Mouse (Mus musculus) forebrain, embryonic 12.5 days (tissue): ENCODE results near the gene Pck2. TPM values are rescaled to one million over a fixed set of nuclear protein-coding genes. Genes with fewer than 3 reads are reported as not detected.

Source experiments
- ATAC-seq: fragments of 200-750 bp; cut with Nextera tagmentation; 2 replicates; pipeline ENCODE4 v1.8.0; 2017; ENCODE audit warnings: moderate TSS enrichment; ENCODE audit not compliant: low FRiP score
- H3K27ac ChIP-seq: fragments of 300-500 bp; sonication (generic); 2 replicates; pipeline ENCODE4 v1.5.1; 2016; ENCODE audit warnings: mild to moderate bottlenecking
- H3K27me3 ChIP-seq: fragments of 300-500 bp; sonication (generic); 2 replicates; pipeline ENCODE4 v1.6.1; 2016; ENCODE audit warnings: mild to moderate bottlenecking
- H3K36me3 ChIP-seq: fragments of 300-500 bp; sonication (generic); replicated peaks from 2 replicates; pipeline ENCODE4 v1.6.1; 2016; ENCODE audit warnings: mild to moderate bottlenecking
- H3K4me1 ChIP-seq: fragments of 300-500 bp; sonication (generic); 2 replicates; pipeline ENCODE4 v1.6.1; 2016
- H3K4me2 ChIP-seq: fragments of 300-500 bp; sonication (generic); 2 replicates; pipeline ENCODE4 v1.6.1; 2016; ENCODE audit warnings: mild to moderate bottlenecking, moderate library complexity
- H3K4me3 ChIP-seq: fragments of 300-500 bp; sonication (generic); replicated peaks from 2 replicates; pipeline ENCODE4 v1.5.1; 2016; ENCODE audit warnings: mild to moderate bottlenecking
- H3K9ac ChIP-seq: fragments of 300-500 bp; sonication (generic); 2 replicates; pipeline ENCODE4 v1.6.1; 2016; ENCODE audit warnings: mild to moderate bottlenecking
- H3K9me3 ChIP-seq: fragments of 300-500 bp; sonication (generic); 2 replicates; pipeline ENCODE4 v1.6.1; 2016
- WGBS: fragments of 180-500 bp; shearing (Covaris S2); methylation state at CpG from one replicate; pipeline ENCODE4 v1.1.7; 2016; 5-methylcytosine and 5-hydroxymethylcytosine counted together
- polyA plus RNA-seq: library from polyadenylated mRNA; unstranded; fragments of >200 nt; fragmentation: Nextera tagmentation; extraction: Ambion mirVana; gene quantifications from 2 replicates; pipeline ENCODE4 v1.2.1, GENCODE M21; 2016

The Pck2 gene
- polyA plus RNA-seq, 1 experiment from 2014 or later: 19.8 TPM

GRCm38 (mm10) chr14:55511037-55511436 is 29.0 kb upstream of the Pck2 start:
- no peak for ATAC-seq
- Histone ChIP-seq H3K36me3 (no peaks in the 10 kb centered on the region; the same call in 1 of the 2 replicates), H3K27me3 (peaks cover 18% of the 10 kb centered on the region), H3K4me1 (peaks cover 8% of the 10 kb centered on the region; the same call in 1 of the 2 replicates), H3K9me3 (no peaks in the 10 kb centered on the region), H3K27ac (no peak overlapping the region), H3K9ac (no peak overlapping the region), H3K4me3 (no peak overlapping the region), H3K4me2 (no peak overlapping the region)
- WGBS: 75% methylated on average over 7 of the region's 7 CpGs

- no peak overlapping the region for H3K4me2 ChIP-seq
- 71% methylated on average over 10 of the region's 10 CpGs for WGBS
- ATAC-seq: no peak
- peaks cover 20% of the 10 kb centered on the region for H3K27me3 ChIP-seq
- no peak overlapping the region for H3K9ac ChIP-seq
- H3K4me1 ChIP-seq: peaks cover 11% of the 10 kb centered on the region
- H3K27ac ChIP-seq: no peak overlapping the region
- H3K36me3 ChIP-seq: no peaks in the 10 kb centered on the region
- no peak overlapping the region for H3K4me3 ChIP-seq
- H3K9me3 ChIP-seq: no peaks in the 10 kb centered on the region
Measured at GRCm38 (mm10) chr14:55513927-55514326, 26.1 kb upstream of the Pck2 start.

- Histone ChIP-seq H3K36me3 (no peaks in the 10 kb centered on the region), H3K27ac (no peak overlapping the region), H3K9me3 (no peaks in the 10 kb centered on the region), H3K4me1 (peaks cover 25% of the 10 kb centered on the region), H3K27me3 (peaks cover 35% of the 10 kb centered on the region), H3K4me3 (no peak overlapping the region), H3K4me2 (no peak overlapping the region), H3K9ac (no peak overlapping the region)
- WGBS: 90% methylated on average over 4 of the region's 4 CpGs
- ATAC-seq: no peak
Measured at GRCm38 (mm10) chr14:55515846-55516245, 24.2 kb upstream of the Pck2 start.

GRCm38 (mm10) chr14:55518897-55519296 is 21.2 kb upstream of the Pck2 start:
- Histone ChIP-seq H3K9me3 (no peaks in the 10 kb centered on the region), H3K27ac (no peak overlapping the region), H3K9ac (no peak overlapping the region), H3K36me3 (no peaks in the 10 kb centered on the region), H3K4me1 (peaks cover 23% of the 10 kb centered on the region), H3K27me3 (peaks cover 50% of the 10 kb centered on the region), H3K4me2 (no peak overlapping the region), H3K4me3 (no peak overlapping the region)
- ATAC-seq: peak; percentile 80
- 55% methylated on average over 2 of the region's 2 CpGs for WGBS

GRCm38 (mm10) chr14:55519604-55520003 is 20.5 kb upstream of the Pck2 start:
- H3K4me2 ChIP-seq: no peak overlapping the region
- no peak overlapping the region for H3K4me3 ChIP-seq
- peaks cover 50% of the 10 kb centered on the region for H3K27me3 ChIP-seq
- no peaks in the 10 kb centered on the region for H3K9me3 ChIP-seq
- WGBS: 58% methylated on average over 4 of the region's 4 CpGs
- no peak overlapping the region for H3K27ac ChIP-seq
- H3K9ac ChIP-seq: no peak overlapping the region
- H3K36me3 ChIP-seq: no peaks in the 10 kb centered on the region
- no peak for ATAC-seq
- H3K4me1 ChIP-seq: peaks cover 23% of the 10 kb centered on the region

GRCm38 (mm10) chr14:55520451-55521361 is 19.4 kb upstream of the Pck2 start:
- WGBS: under 1% methylated on average over 61 of the region's 61 CpGs
- Histone ChIP-seq H3K4me3 (peak overlapping the region; percentile 47), H3K9me3 (no peaks in the 10 kb centered on the region), H3K4me2 (peak overlapping the region; percentile 96), H3K4me1 (peaks cover 23% of the 10 kb centered on the region), H3K9ac (peak overlapping the region; percentile 48), H3K27ac (no peak overlapping the region), H3K27me3 (peaks cover 45% of the 10 kb centered on the region), H3K36me3 (no peaks in the 10 kb centered on the region)
- peak; percentile 59 for ATAC-seq

GRCm38 (mm10) chr14:55524062-55524461 is 16.0 kb upstream of the Pck2 start:
- Histone ChIP-seq H3K4me3 (no peak overlapping the region), H3K27me3 (peaks cover 42% of the 10 kb centered on the region), H3K4me1 (peaks cover 15% of the 10 kb centered on the region), H3K27ac (no peak overlapping the region), H3K36me3 (no peaks in the 10 kb centered on the region), H3K9ac (no peak overlapping the region), H3K4me2 (no peak overlapping the region), H3K9me3 (no peaks in the 10 kb centered on the region)
- whole genome bisulfite sequencing: 67% methylated on average over 4 of the region's 4 CpGs
- ATAC-seq: no peak

GRCm38 (mm10) chr14:55524785-55525184 is 15.3 kb upstream of the Pck2 start, which contains the start of gene Nrl:
Gene Nrl, minus strand, starts transcription at chr14:55524981.
- Histone ChIP-seq H3K4me1 (0 out of 2 replicates have a peak, but pooled peaks cover 8% of the 10 kb centered on the region), H3K4me3 (no peak within 1 kb of the TSS), H3K9me3 (no peaks in the 10 kb centered on the region), H3K9ac (no peak within 1 kb of the TSS), H3K4me2 (no peak within 1 kb of the TSS), H3K36me3 (no peaks in the 10 kb centered on the region), H3K27me3 (peaks cover 40% of the 10 kb centered on the region), H3K27ac (no peak within 1 kb of the TSS)
- WGBS: 46% methylated on average over 8 of the region's 8 CpGs
- ATAC-seq: no peak

GRCm38 (mm10) chr14:55526674-55527073 is 13.4 kb upstream of the Pck2 start:
- H3K4me1 ChIP-seq: no peaks in the 10 kb centered on the region
- H3K27ac ChIP-seq: no peak overlapping the region
- H3K36me3 ChIP-seq: no peaks in the 10 kb centered on the region
- WGBS: 82% methylated on average over 2 of the region's 2 CpGs
- H3K9ac ChIP-seq: no peak overlapping the region
- H3K9me3 ChIP-seq: no peaks in the 10 kb centered on the region
- no peak overlapping the region for H3K4me2 ChIP-seq
- H3K4me3 ChIP-seq: no peak overlapping the region
- no peak for ATAC-seq
- peaks cover 28% of the 10 kb centered on the region for H3K27me3 ChIP-seq

- 18% methylated on average over 3 of the region's 3 CpGs for WGBS
- H3K27me3 ChIP-seq: peaks cover 15% of the 10 kb centered on the region
- no peak for ATAC-seq
Measured at GRCm38 (mm10) chr14:55527940-55528339, 12.1 kb upstream of the Pck2 start.

GRCm38 (mm10) chr14:55536116-55536745 is 3.8 kb upstream of the Pck2 start:
- H3K9me3 ChIP-seq: no peaks in the 10 kb centered on the region
- H3K27me3 ChIP-seq: 0 out of 2 replicates have a peak, but pooled peaks cover 3% of the 10 kb centered on the region
- no peak overlapping the region for H3K9ac ChIP-seq
- no peak for ATAC-seq
- H3K4me1 ChIP-seq: peaks cover 15% of the 10 kb centered on the region
- H3K36me3 ChIP-seq: no peaks in the 10 kb centered on the region
- 61% methylated on average over 6 of the region's 6 CpGs for WGBS
- no peak overlapping the region for H3K4me2 ChIP-seq
- no peak overlapping the region for H3K27ac ChIP-seq
- H3K4me3 ChIP-seq: no peak overlapping the region

More at GRCm38 (mm10) chr14:55527940-55528339, 12.1 kb upstream of the Pck2 start:
- H3K36me3 ChIP-seq: no peaks in the 10 kb centered on the region
- no peaks in the 10 kb centered on the region for H3K9me3 ChIP-seq
- H3K4me2 ChIP-seq: no peak overlapping the region
- no peak overlapping the region for H3K27ac ChIP-seq
- H3K4me3 ChIP-seq: no peak overlapping the region
- no peaks in the 10 kb centered on the region for H3K4me1 ChIP-seq
- H3K9ac ChIP-seq: no peak overlapping the region

GRCm38 (mm10) chr14:55540787-55541321 is 788 bp downstream of the Pck2 start:
- Histone ChIP-seq H3K4me2 (peak overlapping the region; percentile 90), H3K4me1 (peaks cover 19% of the 10 kb centered on the region), H3K36me3 (peaks cover 16% of the 10 kb centered on the region), H3K9ac (peak overlapping the region; percentile 72), H3K9me3 (no peaks in the 10 kb centered on the region), H3K4me3 (peak overlapping the region; percentile 57), H3K27me3 (0 out of 2 replicates have a peak, but pooled peaks cover 3% of the 10 kb centered on the region), H3K27ac (peak overlapping the region; percentile 83)
- 7% methylated on average over 10 of the region's 10 CpGs for WGBS
- ATAC-seq: peak; percentile 72
